Mouse (Mus musculus): ENCODE data around the gene Olfr314. TPM values are rescaled to one million over a fixed set of nuclear protein-coding genes. Genes with fewer than 3 reads are reported as not detected.

The Olfr314 gene
- 0.20 TPM in 1 of 4 replicates, not detected in the others for total RNA-seq (2023)

DNA sequence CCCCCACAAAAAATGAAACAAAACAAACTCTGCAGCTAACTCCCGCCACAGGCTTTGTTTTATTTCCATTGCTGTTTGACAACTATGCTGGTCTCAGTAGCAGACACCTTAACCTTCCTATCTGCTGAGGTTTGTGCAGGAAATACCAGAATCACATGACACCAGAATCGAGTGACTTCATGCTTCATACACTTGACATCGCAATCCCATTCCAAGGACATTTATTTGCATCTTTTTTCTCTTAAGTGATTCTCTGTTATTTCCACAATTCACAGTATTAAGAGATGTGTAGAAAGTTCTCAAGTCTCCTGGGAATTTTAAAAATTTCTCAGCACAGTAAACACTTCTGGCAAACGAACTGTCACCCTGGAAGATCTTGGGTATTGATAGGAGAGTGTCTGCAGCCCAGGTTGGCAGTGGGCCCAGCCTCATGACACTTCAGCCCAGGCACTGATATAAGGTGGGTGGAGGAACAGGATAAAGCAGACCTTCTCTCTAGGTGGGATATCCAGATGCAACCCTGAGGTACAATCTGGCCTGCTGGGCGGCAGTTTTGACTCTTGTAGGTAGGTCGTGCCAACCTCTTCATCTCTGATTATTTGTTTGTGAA lies at the start of gene Olfr314:
TSS of gene Olfr314 (plus strand) at position 473 of the 610 bp plus-strand sequence.

DNA sequence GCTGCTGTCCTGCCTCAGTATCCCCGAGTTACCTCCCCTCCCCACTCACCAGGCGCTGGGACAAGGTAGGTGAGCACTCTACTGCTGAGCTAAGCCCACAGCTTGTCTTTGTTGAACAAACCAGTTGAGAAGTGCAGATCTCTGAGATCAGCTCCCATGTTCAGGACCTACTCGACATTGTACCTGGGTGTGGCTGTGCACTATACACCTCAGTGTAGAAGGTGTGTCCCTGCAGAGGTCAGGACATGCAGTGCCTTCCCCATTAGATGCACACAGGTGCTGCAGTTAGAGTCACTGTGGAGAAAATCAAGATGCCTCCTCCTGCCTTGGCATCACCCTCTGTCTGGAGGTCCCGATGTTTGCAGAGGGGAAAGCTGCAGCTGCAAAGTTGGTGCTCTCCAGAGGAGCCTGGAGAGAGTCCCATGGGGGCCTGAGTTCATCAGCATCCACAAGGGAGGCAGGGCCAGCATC lies 43.9 kb upstream of the Olfr314 start, which contains the start of gene Olfr317:
TSS of gene Olfr317 (minus strand) at position 421 of the 471 bp plus-strand sequence.

GRCm38 (mm10) chr11:58752434-58752833 lies 30.3 kb upstream of the Olfr314 start, which contains the start of gene Olfr316:
Gene Olfr316 (plus strand): TSS chr11:58752734.

GRCm38 (mm10) chr11:58772888-58773287 lies 9.9 kb upstream of the Olfr314 start, which contains the start of gene Olfr315:
Gene Olfr315 (plus strand): TSS chr11:58773188.

DNA sequence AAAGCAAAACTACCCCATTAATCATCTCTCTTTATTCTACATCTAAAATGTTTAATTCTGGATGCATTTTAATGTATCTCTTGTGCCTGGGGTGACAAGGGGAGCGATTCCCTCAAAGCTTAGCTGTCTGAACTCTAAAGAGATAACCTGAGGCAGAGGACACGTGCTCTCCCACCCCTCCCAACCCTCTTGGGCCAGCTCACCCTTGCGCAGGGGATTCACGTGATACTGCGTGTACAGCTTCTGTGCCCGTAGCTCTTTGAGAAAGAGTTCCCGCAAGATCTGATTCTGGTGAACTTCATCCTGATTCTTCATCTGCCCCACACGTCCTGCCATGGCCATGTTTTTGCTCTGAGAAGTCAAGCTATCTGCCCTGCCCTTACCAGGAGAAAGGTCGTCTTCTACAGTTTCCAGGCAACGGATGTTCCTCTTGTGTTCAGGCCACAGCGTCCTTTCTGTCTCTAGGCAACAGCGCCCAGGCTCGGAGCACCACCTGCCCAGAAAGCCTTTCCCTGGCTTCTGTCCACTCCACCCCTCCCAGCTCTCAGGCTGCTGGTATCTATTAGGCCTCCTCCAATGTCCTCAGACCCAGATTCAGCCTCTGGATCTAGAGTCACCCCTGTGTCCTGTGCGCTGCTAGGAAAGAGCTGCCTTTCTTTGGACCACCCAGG lies 18.9 kb downstream of the Olfr314 start, which contains the start of gene Fam183b:
TSS of gene Fam183b (minus strand) at position 403 of the 671 bp plus-strand sequence.

DNA sequence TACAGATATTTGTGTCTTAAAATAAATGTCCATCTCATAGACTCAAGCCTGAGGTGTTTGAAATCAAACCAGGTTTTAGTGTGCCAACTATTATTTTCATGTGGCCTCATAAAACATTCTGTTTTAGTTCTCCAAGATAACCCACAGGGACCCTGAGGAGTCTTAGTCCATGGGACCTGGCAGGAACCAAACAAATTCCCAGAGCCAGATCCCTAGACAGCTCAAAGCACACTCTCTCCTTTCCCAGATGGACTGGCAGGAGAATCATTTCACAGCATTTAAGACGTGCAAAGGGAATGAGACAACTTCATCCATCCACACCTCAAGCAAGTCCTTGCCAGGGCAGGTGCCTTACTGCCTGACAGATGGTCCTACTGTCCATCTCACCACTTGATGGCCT lies 31.9 kb downstream of the Olfr314 start, which contains the start of gene Olfr313:
TSS of gene Olfr313 (plus strand) at position 301 of the 400 bp plus-strand sequence.

DNA sequence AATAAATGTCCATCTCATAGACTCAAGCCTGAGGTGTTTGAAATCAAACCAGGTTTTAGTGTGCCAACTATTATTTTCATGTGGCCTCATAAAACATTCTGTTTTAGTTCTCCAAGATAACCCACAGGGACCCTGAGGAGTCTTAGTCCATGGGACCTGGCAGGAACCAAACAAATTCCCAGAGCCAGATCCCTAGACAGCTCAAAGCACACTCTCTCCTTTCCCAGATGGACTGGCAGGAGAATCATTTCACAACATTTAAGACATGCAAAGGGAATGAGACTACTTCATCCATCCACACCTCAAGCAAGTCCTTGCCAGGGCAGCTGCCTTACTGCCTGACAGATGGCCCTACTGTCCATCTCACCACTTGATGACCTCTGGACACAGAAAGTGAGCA lies 46.2 kb downstream of the Olfr314 start, which contains the start of gene Olfr312:
TSS of gene Olfr312 (plus strand) at position 301 of the 400 bp plus-strand sequence.

Other genes starting within 250 kb of the Olfr314 start
- not detected in 4 replicates for gene Olfr330, start 248.1 kb upstream of the Olfr314 start, total RNA-seq (2023)
- not detected in 4 replicates for gene Olfr329-ps, start 236.5 kb upstream of the Olfr314 start, total RNA-seq (2023)
- gene Olfr328, start 227.3 kb upstream of the Olfr314 start, total RNA-seq (2023): 0.18 to 0.48 TPM (median 0.25 TPM) in 4 replicates
- gene Olfr224, start 212.4 kb upstream of the Olfr314 start, total RNA-seq (2023): not detected in 4 replicates
- not detected in 4 replicates for gene Olfr325, start 205.2 kb upstream of the Olfr314 start, total RNA-seq (2023)
- not detected in 4 replicates for gene Olfr324, start 187.8 kb upstream of the Olfr314 start, total RNA-seq (2023)
- not detected in 4 replicates for gene 2210407C18Rik, start 166.9 kb upstream of the Olfr314 start, total RNA-seq (2023)
- gene Olfr323, start 152.5 kb upstream of the Olfr314 start, total RNA-seq (2023): not detected in 4 replicates
- gene Trim58, start 142.5 kb upstream of the Olfr314 start, total RNA-seq (2023): not detected in 4 replicates
- not detected in 4 replicates for gene Olfr322, start 124.2 kb upstream of the Olfr314 start, total RNA-seq (2023)
- gene Olfr320, start 101.9 kb upstream of the Olfr314 start, total RNA-seq (2023): not detected in 4 replicates
- gene Olfr319, start 83.8 kb upstream of the Olfr314 start, total RNA-seq (2023): not detected in 4 replicates
- gene Olfr318, start 58.9 kb upstream of the Olfr314 start, total RNA-seq (2023): 0.41 to 1.1 TPM (median 0.60 TPM) in 4 replicates
- gene Olfr317, start 43.7 kb upstream of the Olfr314 start, total RNA-seq (2023): not detected in 4 replicates
- not detected in 4 replicates for gene Olfr316, start 30.2 kb upstream of the Olfr314 start, total RNA-seq (2023)
- not detected in 4 replicates for gene Olfr315, start 9.8 kb upstream of the Olfr314 start, total RNA-seq (2023)
- not detected in 4 replicates for gene Fam183b, start 19.0 kb downstream of the Olfr314 start, total RNA-seq (2023)
- gene Olfr313, start 32.0 kb downstream of the Olfr314 start, total RNA-seq (2023): not detected in 4 replicates
- not detected in 4 replicates for gene Olfr312, start 46.3 kb downstream of the Olfr314 start, total RNA-seq (2023)
- not detected in 4 replicates for gene Olfr311, start 56.3 kb downstream of the Olfr314 start, total RNA-seq (2023)
- 4.1 to 8.8 TPM (median 5.6 TPM) in 4 replicates for gene Gm12258, start 64.2 kb downstream of the Olfr314 start, total RNA-seq (2023)
- gene 2810021J22Rik, start 84.3 kb downstream of the Olfr314 start, total RNA-seq (2023): 10.3 to 12.2 TPM (median 11.0 TPM) in 4 replicates
- 9.9 to 13.0 TPM (median 11.6 TPM) in 4 replicates for gene Zfp39, start 121.3 kb downstream of the Olfr314 start, total RNA-seq (2023)
- gene Btnl10, start 135.0 kb downstream of the Olfr314 start, total RNA-seq (2023): not detected in 4 replicates
- 113 to 129 TPM (median 118 TPM) in 4 replicates for gene Rnf187, start 156.0 kb downstream of the Olfr314 start, total RNA-seq (2023)
- gene Hist3h2ba, start 166.0 kb downstream of the Olfr314 start, total RNA-seq (2023): 20.4 to 26.0 TPM (median 20.9 TPM) in 4 replicates
- gene Hist3h2a, start 171.7 kb downstream of the Olfr314 start, total RNA-seq (2023): 61.7 to 72.8 TPM (median 69.5 TPM) in 4 replicates
- gene Trim17, start 171.7 kb downstream of the Olfr314 start, total RNA-seq (2023): 0.16 to 0.39 TPM (median 0.28 TPM) in 4 replicates
- 110 to 128 TPM (median 119 TPM) in 4 replicates for gene Trim11, start 195.1 kb downstream of the Olfr314 start, total RNA-seq (2023)